Mouse (Mus musculus) kidney, postnatal 0 days (tissue): Measurements from ENCODE around the gene Camk2d. TPM values are rescaled to one million over a fixed set of nuclear protein-coding genes. Genes with fewer than 3 reads are reported as not detected.

Source experiments
- ATAC-seq: fragments of 200-750 bp; cut with Nextera tagmentation; replicated peaks from 2 replicates; pipeline ENCODE4 v1.8.0; 2017; ENCODE audit warnings: low read depth, moderate number of reproducible peaks, moderate TSS enrichment, moderate library complexity; ENCODE audit not compliant: low FRiP score
- DNase-seq: peaks from one replicate; pipeline ENCODE4 v3.0.0-alpha.2; 2016; ENCODE audit warnings: low spot score
- H3K27ac ChIP-seq: fragments of 300-500 bp; sonication (generic); 2 replicates; pipeline ENCODE4 v1.5.1; 2014; ENCODE audit warnings: mild to moderate bottlenecking
- H3K27me3 ChIP-seq: fragments of 300-500 bp; sonication (generic); 2 replicates; pipeline ENCODE4 v1.6.1; 2014; ENCODE audit warnings: low read length, mixed read lengths; ENCODE audit not compliant: insufficient read depth
- H3K36me3 ChIP-seq: fragments of 300-500 bp; sonication (generic); 2 replicates; pipeline ENCODE4 v1.6.1; 2014; ENCODE audit warnings: low read length, mixed read lengths; ENCODE audit not compliant: insufficient read depth
- H3K4me1 ChIP-seq: fragments of 300-500 bp; sonication (generic); replicated peaks from 2 replicates; pipeline ENCODE4 v1.6.1; 2014; ENCODE audit warnings: antibody characterized with exemption, low read length, mixed read lengths; ENCODE audit not compliant: insufficient read depth
- H3K4me2 ChIP-seq: fragments of 300-500 bp; sonication (generic); 2 replicates; pipeline ENCODE4 v1.6.1; 2014; ENCODE audit warnings: mild to moderate bottlenecking, low read length, moderate library complexity, mixed read lengths
- H3K4me3 ChIP-seq: fragments of 300-500 bp; sonication (generic); replicated peaks from 2 replicates; pipeline ENCODE4 v1.5.1; 2014; ENCODE audit warnings: low read depth, low read length
- H3K9ac ChIP-seq: fragments of 300-500 bp; sonication (generic); 2 replicates; pipeline ENCODE4 v1.6.1; 2014; ENCODE audit warnings: low read depth, low read length
- H3K9me3 ChIP-seq: fragments of 300-500 bp; sonication (generic); replicated peaks from 2 replicates; pipeline ENCODE4 v1.6.1; 2016; ENCODE audit warnings: low read length, inconsistent platforms, mixed read lengths
- CTCF ChIP-seq: IDR thresholded peaks from 2 replicates; pipeline ENCODE4 v1.5.1; 2016; ENCODE audit warnings: antibody characterized with exemption, low read depth, mild to moderate bottlenecking, moderate library complexity
- WGBS: fragments of 180-500 bp; shearing (Covaris S2); extraction: QIAGEN DNeasy Blood & Tissue Kit; methylation state at CpG from one replicate; pipeline ENCODE4 v1.1.7; 2014; 5-methylcytosine and 5-hydroxymethylcytosine counted together
- polyA plus RNA-seq: library from polyadenylated mRNA; unstranded; fragments of >200 nt; fragmentation: Nextera tagmentation; extraction: Ambion mirVana; gene quantifications from 2 replicates; pipeline ENCODE4 v1.2.1, GENCODE M21; 2015

The Camk2d gene
- polyA plus RNA-seq, 1 experiment from 2014 or later: 28.3 TPM

DNA sequence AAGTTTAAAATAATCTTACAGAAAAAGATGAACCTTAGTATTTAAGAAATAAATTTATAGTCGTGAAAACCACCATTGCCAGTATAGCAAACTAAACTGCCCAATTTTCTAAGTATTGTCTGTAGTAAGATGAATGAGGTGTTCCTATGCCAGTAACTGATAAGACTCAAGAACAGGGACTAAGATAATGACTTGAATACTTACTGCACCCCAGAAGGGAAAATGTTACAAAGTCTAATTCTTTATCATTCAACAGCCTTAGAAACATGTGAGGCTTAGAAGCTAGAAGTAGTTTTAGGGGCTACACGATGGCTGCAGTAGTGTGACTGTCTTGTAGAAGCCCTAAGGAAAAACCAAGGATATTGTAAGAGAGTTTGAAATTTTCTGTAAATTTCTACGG, 200.9 kb downstream of the Camk2d start:
- Histone ChIP-seq H3K4me3 (no peak overlapping the region), H3K9ac (no peak overlapping the region), H3K4me1 (no peaks in the 10 kb centered on the region), H3K27ac (no peak overlapping the region), H3K27me3 (no peaks in the 10 kb centered on the region), H3K36me3 (no peaks in the 10 kb centered on the region; the same call in 1 of the 2 replicates), H3K9me3 (no peaks in the 10 kb centered on the region), H3K4me2 (no peak overlapping the region)
- DNase-seq (no peak), ATAC-seq (no peak)
- WGBS: 93% methylated on average over 3 of the region's 3 CpGs
- TF ChIP-seq CTCF: no peak

- no peak overlapping the region for H3K9ac ChIP-seq
- H3K4me2 ChIP-seq: no peak overlapping the region
- H3K36me3 ChIP-seq: no peaks in the 10 kb centered on the region; the same call in 1 of the 2 replicates
- no peak for DNase-seq
- no peak for TF ChIP-seq CTCF
- H3K27ac ChIP-seq: no peak overlapping the region
- WGBS: 92% methylated on average over 3 of the region's 3 CpGs
- no peaks in the 10 kb centered on the region for H3K4me1 ChIP-seq
- H3K27me3 ChIP-seq: no peaks in the 10 kb centered on the region
- H3K4me3 ChIP-seq: no peak overlapping the region
- no peak for ATAC-seq
- no peaks in the 10 kb centered on the region for H3K9me3 ChIP-seq
Measured at GRCm38 (mm10) chr3:126797810-126798209, 201.7 kb downstream of the Camk2d start.

DNA sequence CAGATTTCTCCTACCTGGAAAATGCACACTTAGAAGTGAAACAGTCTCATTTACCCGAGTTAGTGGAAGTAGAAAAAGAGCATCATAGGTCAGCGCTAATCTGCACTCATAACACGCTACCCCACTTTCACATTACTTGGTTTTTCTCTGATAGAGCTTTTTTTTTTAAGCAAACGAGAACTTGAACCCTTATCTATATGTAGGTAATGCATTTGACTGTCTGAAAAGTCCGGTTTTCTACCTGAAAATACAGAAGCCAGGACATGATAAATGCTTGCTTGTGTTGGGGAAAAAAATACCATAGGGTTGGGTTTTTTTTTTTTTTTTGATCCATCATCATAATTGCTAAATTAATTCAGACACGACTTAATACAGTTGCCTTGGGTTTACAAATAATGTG, 206.9 kb downstream of the Camk2d start:
- Histone ChIP-seq H3K4me2 (no peak overlapping the region), H3K36me3 (no peaks in the 10 kb centered on the region; the same call in 1 of the 2 replicates), H3K4me1 (no peaks in the 10 kb centered on the region), H3K9ac (no peak overlapping the region), H3K9me3 (no peaks in the 10 kb centered on the region), H3K27ac (no peak overlapping the region), H3K27me3 (no peaks in the 10 kb centered on the region), H3K4me3 (no peak overlapping the region)
- WGBS: 87% methylated on average over 6 of the region's 6 CpGs
- ATAC-seq (no peak), DNase-seq (no peak)
- no peak for TF ChIP-seq CTCF

- ATAC-seq (no peak), DNase-seq (no peak)
- no peaks in the 10 kb centered on the region for H3K9me3 ChIP-seq
- TF ChIP-seq CTCF: no peak
- H3K9ac ChIP-seq: no peak overlapping the region
- 83% methylated on average over 5 of the region's 5 CpGs for WGBS
- no peak overlapping the region for H3K4me3 ChIP-seq
- H3K27ac ChIP-seq: no peak overlapping the region
- H3K4me1 ChIP-seq: no peaks in the 10 kb centered on the region
- H3K36me3 ChIP-seq: no peaks in the 10 kb centered on the region
- no peak overlapping the region for H3K4me2 ChIP-seq
- no peaks in the 10 kb centered on the region for H3K27me3 ChIP-seq
Measured at GRCm38 (mm10) chr3:126804968-126805367, 208.9 kb downstream of the Camk2d start.

DNA sequence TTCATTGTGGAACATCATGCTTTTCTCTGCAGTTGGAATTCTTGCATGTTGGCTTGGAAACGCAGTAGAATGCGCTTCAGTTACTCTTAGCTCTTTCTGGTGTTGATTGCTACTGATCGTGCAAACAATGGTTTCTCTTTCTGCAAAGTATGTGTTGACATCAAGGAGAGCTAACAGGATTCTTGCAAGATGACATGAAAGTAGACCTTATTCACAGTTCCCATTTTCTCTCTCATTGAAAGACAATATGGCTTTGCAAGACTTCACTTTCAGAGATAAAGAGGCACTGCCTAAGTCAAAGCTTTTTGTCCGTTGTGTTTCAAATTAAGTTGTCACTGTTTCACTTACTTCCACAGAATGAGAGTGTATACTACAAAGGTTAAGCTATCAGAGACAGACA, 210.0 kb downstream of the Camk2d start:
- H3K9ac ChIP-seq: no peak overlapping the region
- H3K27me3 ChIP-seq: no peaks in the 10 kb centered on the region
- no peaks in the 10 kb centered on the region for H3K9me3 ChIP-seq
- no peak for TF ChIP-seq CTCF
- no peak overlapping the region for H3K4me3 ChIP-seq
- H3K4me1 ChIP-seq: no peaks in the 10 kb centered on the region
- no peak overlapping the region for H3K4me2 ChIP-seq
- no peak for DNase-seq
- H3K27ac ChIP-seq: no peak overlapping the region
- ATAC-seq: no peak
- no peaks in the 10 kb centered on the region for H3K36me3 ChIP-seq
- WGBS: 95% methylated on average over 4 of the region's 4 CpGs

- no peaks in the 10 kb centered on the region for H3K4me1 ChIP-seq
- no peak for TF ChIP-seq CTCF
- WGBS: 79% methylated on average over 3 of the region's 3 CpGs
- H3K4me2 ChIP-seq: no peak overlapping the region
- no peak overlapping the region for H3K9ac ChIP-seq
- DNase-seq (no peak), ATAC-seq (no peak)
- H3K27ac ChIP-seq: no peak overlapping the region
- no peak overlapping the region for H3K4me3 ChIP-seq
- H3K9me3 ChIP-seq: no peaks in the 10 kb centered on the region
- no peaks in the 10 kb centered on the region for H3K27me3 ChIP-seq
- no peaks in the 10 kb centered on the region for H3K36me3 ChIP-seq
Measured at GRCm38 (mm10) chr3:126809915-126810314, 213.8 kb downstream of the Camk2d start.

GRCm38 (mm10) chr3:126810372-126811090, 214.4 kb downstream of the Camk2d start:
- no peak overlapping the region for H3K27ac ChIP-seq
- no peak for TF ChIP-seq CTCF
- no peaks in the 10 kb centered on the region for H3K27me3 ChIP-seq
- H3K36me3 ChIP-seq: no peaks in the 10 kb centered on the region
- no peak for DNase-seq
- no peak overlapping the region for H3K4me2 ChIP-seq
- H3K4me3 ChIP-seq: no peak overlapping the region
- H3K4me1 ChIP-seq: no peaks in the 10 kb centered on the region
- no peaks in the 10 kb centered on the region for H3K9me3 ChIP-seq
- 86% methylated on average over 5 of the region's 5 CpGs for WGBS
- H3K9ac ChIP-seq: no peak overlapping the region
- ATAC-seq: no peak
